9 mouse cellular contexts compared by ENCODE assay signal in genomic region chr7:16046101-16046480, GRCm38 (mm10). TPM values are rescaled to one million over a fixed set of nuclear protein-coding genes. Genes with fewer than 3 reads are reported as not detected.
DNase-seq lines count a peak whose midpoint lies in the region; ATAC-seq and TF ChIP-seq lines count a peak whose summit lies in the region.
"Had no signal": no experiment of that assay in that cellular context is flagged by ENCODE, and none has a peak within 500 bp of the region (broad histone marks: within the 10 kb centered on the region; RNA-seq: fewer than 3 reads in every experiment).

No protein-coding gene starts in this region.

- H3K27ac ChIP-seq in embryonic fibroblast, embryonic 13.5 days (ENCODE audit: insufficient read depth, low read length) = peak overlapping the region; percentile 98
- peak overlapping the region; percentile 93 for H3K27ac ChIP-seq in limb, embryonic 10.5 days

- no peak for TF ChIP-seq CTCF in embryonic fibroblast, embryonic 13.5 days (IDR thresholded peaks at IDR 0.05; ENCODE audit: borderline replicate concordance, insufficient read depth, low read length)

- peaks cover 16% of the 10 kb centered on the region for H3K36me3 ChIP-seq in limb, embryonic 10.5 days
- H3K36me3 ChIP-seq in splenic B cell, adult 2 months (ENCODE audit: control insufficient read depth, insufficient read depth, low read length, poor library complexity, severe bottlenecking) = no peaks in the 10 kb centered on the region

- H3K4me3 ChIP-seq in embryonic fibroblast, embryonic 13.5 days (ENCODE audit: insufficient read depth, low read length) = peak overlapping the region; percentile 70
- H3K4me3 ChIP-seq in limb, embryonic 10.5 days = peak overlapping the region; percentile 81

- no peak for TF ChIP-seq POLR2A in embryonic fibroblast, embryonic 13.5 days (IDR thresholded peaks at IDR 0.05; ENCODE audit: low read depth, low read length)

- peaks cover 23% of the 10 kb centered on the region for H3K4me1 ChIP-seq in embryonic fibroblast, embryonic 13.5 days (ENCODE audit: control insufficient read depth, insufficient read depth, low read length)
- H3K4me1 ChIP-seq in limb, embryonic 10.5 days = peaks cover 49% of the 10 kb centered on the region

- WGBS in limb, embryonic 10.5 days = 2% methylated on average over 7 of the region's 7 CpGs

- H3K9me3 ChIP-seq in limb, embryonic 10.5 days (replicated peaks) = no peaks in the 10 kb centered on the region

- no peaks in the 10 kb centered on the region for H3K27me3 ChIP-seq in limb, embryonic 10.5 days (ENCODE audit: low read depth, poor library complexity, severe bottlenecking)
- H3K27me3 ChIP-seq in splenic B cell, adult 2 months (ENCODE audit: control insufficient read depth, insufficient read depth, low read length, poor library complexity, severe bottlenecking) = no peaks in the 10 kb centered on the region

- peak; percentile 69 for ATAC-seq in CD4-positive, CD25-positive, alpha-beta regulatory T cell, adult 4 months
- ATAC-seq in megakaryocyte-erythroid progenitor cell, adult 5-6 weeks (replicated peaks; ENCODE audit: low FRiP score, low TSS enrichment, poor library complexity, severe bottlenecking) = peak; percentile 19

- intact Hi-C loops in heart, postnatal 14 days (cut with DNase I) = loop anchor here (2.0 to 5.0 kb wide), 2 partner anchors 63 to 114 kb away; no protein-coding TSS in a partner anchor

- peak; percentile 81 for DNase-seq in R1 (ENCODE audit: low read depth, low spot score)
- DNase-seq in heart, postnatal 14 days = peak; percentile 64 to 69
- peak; percentile 65 for DNase-seq in limb, embryonic 10.5 days (ENCODE audit: low spot score)
- DNase-seq in splenic B cell, adult 2 months (ENCODE audit: low read depth, low spot score) = peak; percentile 90
- DNase-seq in urinary bladder, postnatal 25 days (ENCODE audit: low spot score) = no peak

RNA-seq across cellular contexts. Expression of gene Bicra, which starts 1.6 kb away (rescaled TPM):
- polyA plus RNA-seq in CD4-positive, CD25-positive, alpha-beta regulatory T cell, adult 4 months (2017; shearing (Covaris generic)) = 1 to 10 TPM; 3.6 to 3.9 TPM
- polyA plus RNA-seq in embryonic fibroblast, embryonic 13.5 days (2011; ENCODE audit: insufficient read length, low read depth, missing spikeins) = 10.8 and 12.1 TPM in 2 replicates
- total RNA-seq in heart, postnatal 14 days (2021) = 1 to 10 TPM; 9.1 to 9.7 TPM
- polyA plus RNA-seq in limb, embryonic 10.5 days (2016; fragmentation: Nextera tagmentation; extraction: Ambion mirVana) = 10.6 and 10.8 TPM in 2 replicates
- total RNA-seq in megakaryocyte-erythroid progenitor cell, adult 5-6 weeks (2014; fragmentation: Nextera tagmentation) = 12.6 and 21.3 TPM in 2 replicates
- total RNA-seq in megakaryocyte-erythroid progenitor cell, adult 5-6 weeks (2017) = 0.15 and 1.8 TPM in 2 replicates

RNA-seq across cellular contexts. Expression of gene Zfp541, which starts 15.5 kb away (rescaled TPM):
- polyA plus RNA-seq in CD4-positive, CD25-positive, alpha-beta regulatory T cell, adult 4 months (2017; shearing (Covaris generic)) = not detected
- polyA plus RNA-seq in embryonic fibroblast, embryonic 13.5 days (2011; ENCODE audit: insufficient read length, low read depth, missing spikeins) = not detected in 2 replicates
- total RNA-seq in heart, postnatal 14 days (2021) = not detected
- 0.05 TPM in 1 of 2 replicates, not detected in the other for polyA plus RNA-seq in limb, embryonic 10.5 days (2016; fragmentation: Nextera tagmentation; extraction: Ambion mirVana)
- not detected in 2 replicates for total RNA-seq in megakaryocyte-erythroid progenitor cell, adult 5-6 weeks (2014; fragmentation: Nextera tagmentation)
- not detected in 2 replicates for total RNA-seq in megakaryocyte-erythroid progenitor cell, adult 5-6 weeks (2017)
- total RNA-seq: gastrocnemius, postnatal 36 days had no signal

RNA-seq across cellular contexts. Expression of gene Napa, which starts 52.2 kb away (rescaled TPM):
- polyA plus RNA-seq in CD4-positive, CD25-positive, alpha-beta regulatory T cell, adult 4 months (2017; shearing (Covaris generic)) = 100 to 1,000 TPM; 198 to 297 TPM
- 150 and 185 TPM in 2 replicates for polyA plus RNA-seq in embryonic fibroblast, embryonic 13.5 days (2011; ENCODE audit: insufficient read length, low read depth, missing spikeins)
- 10 to 100 TPM; 86.1 to 99.9 TPM for total RNA-seq in heart, postnatal 14 days (2021)
- polyA plus RNA-seq in limb, embryonic 10.5 days (2016; fragmentation: Nextera tagmentation; extraction: Ambion mirVana) = 197 and 216 TPM in 2 replicates
- 92.2 and 111 TPM in 2 replicates for total RNA-seq in megakaryocyte-erythroid progenitor cell, adult 5-6 weeks (2014; fragmentation: Nextera tagmentation)
- 41.1 and 49.5 TPM in 2 replicates for total RNA-seq in megakaryocyte-erythroid progenitor cell, adult 5-6 weeks (2017)
